Mouse (Mus musculus) frontal cortex, postnatal 36 days (tissue): Measurements from ENCODE around the gene Ccl27a.
"Not testable (repeated sequence)": the region's sequence is repeated elsewhere in the genome, so short reads cannot be mapped to it uniquely, and the experiment has no call there.

Source experiments
- DNase-seq, 2 experiments: peaks; one replicate each; pipeline ENCODE4 v3.0.0; 2022; ENCODE audit warnings: low spot score in 2 of 2

Ccl27a gene

GRCm38 (mm10) chr4:41774002-41774401 lies at the start of gene Ccl27a:
Gene Ccl27a, minus strand, starts transcription at chr4:41774247.
- peak in 1 of 2 experiments; percentile 84 for DNase-seq

GRCm38 (mm10) chr4:41783197-41783596 lies 9.2 kb upstream of the Ccl27a start:
- DNase-seq = not testable (repeated sequence)

- DNase-seq = not testable (repeated sequence)
These were observed 8.7 kb upstream of the Ccl27a start for GRCm38 (mm10) chr4:41782711-41783110.

GRCm38 (mm10) chr4:41781748-41782485 lies 7.9 kb upstream of the Ccl27a start:
- DNase-seq = peak; percentile 31 to 69

GRCm38 (mm10) chr4:41781271-41781670 lies 7.2 kb upstream of the Ccl27a start:
- not testable (repeated sequence) for DNase-seq

- not testable (repeated sequence) for DNase-seq
These were observed 1.8 kb upstream of the Ccl27a start for GRCm38 (mm10) chr4:41775840-41776239.

- DNase-seq = not testable (repeated sequence)
These were observed 459 bp upstream of the Ccl27a start for GRCm38 (mm10) chr4:41774506-41774905.

- not testable (repeated sequence) for DNase-seq
These were observed 545 bp downstream of the Ccl27a start for GRCm38 (mm10) chr4:41773502-41773901.

- not testable (repeated sequence) for DNase-seq
These were observed 1.1 kb downstream of the Ccl27a start for GRCm38 (mm10) chr4:41772946-41773345.

- DNase-seq = not testable (repeated sequence)
These were observed 6.7 kb downstream of the Ccl27a start for GRCm38 (mm10) chr4:41767301-41767700.

GRCm38 (mm10) chr4:41763176-41763575 lies 10.9 kb downstream of the Ccl27a start:
- not testable (repeated sequence) for DNase-seq

- peak in 1 of 2 experiments; percentile 60 for DNase-seq
These were observed 11.3 kb downstream of the Ccl27a start for GRCm38 (mm10) chr4:41762688-41763114.

GRCm38 (mm10) chr4:41762099-41762687 lies 11.9 kb downstream of the Ccl27a start:
- no peak for DNase-seq

GRCm38 (mm10) chr4:41761680-41762079 lies 12.4 kb downstream of the Ccl27a start:
- DNase-seq = no peak

GRCm38 (mm10) chr4:41760911-41761310 lies 13.1 kb downstream of the Ccl27a start:
- no peak for DNase-seq

- peak in 1 of 2 experiments; percentile 70 for DNase-seq
These were observed 13.7 kb downstream of the Ccl27a start for GRCm38 (mm10) chr4:41760288-41760721.

- no peak for DNase-seq
These were observed 14.3 kb downstream of the Ccl27a start for GRCm38 (mm10) chr4:41759656-41760287.

- no peak for DNase-seq
These were observed 14.8 kb downstream of the Ccl27a start for GRCm38 (mm10) chr4:41759206-41759605.

GRCm38 (mm10) chr4:41758701-41759100 lies 15.3 kb downstream of the Ccl27a start:
- DNase-seq = no peak

- no peak for DNase-seq
These were observed 16.0 kb downstream of the Ccl27a start for GRCm38 (mm10) chr4:41758021-41758420.

GRCm38 (mm10) chr4:41757321-41757720 lies 16.7 kb downstream of the Ccl27a start:
- no peak for DNase-seq

GRCm38 (mm10) chr4:41756440-41756839 lies 17.6 kb downstream of the Ccl27a start:
- no peak for DNase-seq
